Mouse (Mus musculus): Measurements from ENCODE around the gene Capn9.

DNA sequence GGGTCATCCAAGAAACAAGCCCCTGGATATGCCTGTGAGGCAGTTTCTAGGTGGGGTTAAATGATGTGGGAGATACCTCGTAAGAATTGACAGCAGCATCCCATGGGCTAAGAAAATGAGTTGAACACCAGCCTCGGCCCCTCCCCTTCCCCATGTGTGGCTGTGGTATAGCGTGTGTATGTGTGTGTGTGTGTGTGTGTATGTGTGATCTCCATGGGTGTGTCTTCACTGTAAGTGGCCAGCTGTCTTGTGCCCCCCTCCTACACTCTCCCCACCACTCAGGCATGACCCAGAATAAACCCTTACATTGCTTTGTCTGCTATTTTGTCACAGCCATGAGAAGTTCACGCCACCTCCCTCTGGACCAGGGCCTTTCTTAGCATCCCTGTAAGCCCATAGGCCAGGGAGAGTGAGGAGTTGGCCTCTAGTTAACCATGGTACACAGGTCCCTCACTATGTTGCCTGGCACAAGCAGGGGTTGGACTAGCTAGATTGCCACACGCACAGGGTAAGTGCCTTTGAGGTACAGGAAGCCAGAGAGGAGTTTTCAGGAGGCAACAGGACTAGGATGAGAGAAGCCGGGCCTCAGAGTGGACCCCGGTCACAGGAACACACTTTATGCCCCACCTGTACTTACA lies 20.7 kb upstream of the Capn9 start:
- TF ChIP-seq CTCF (IDR thresholded peaks at IDR 0.05; ENCODE audit: low read depth, low read length): no peak
- no peak for TF ChIP-seq EP300 (IDR thresholded peaks at IDR 0.05; ENCODE audit: insufficient read depth, low read depth, low read length)
- TF ChIP-seq POLR2A (IDR thresholded peaks at IDR 0.05; ENCODE audit: insufficient read depth, low read length): no peak
